16 mouse cellular contexts compared by ENCODE assay signal in the genomic region with DNA sequence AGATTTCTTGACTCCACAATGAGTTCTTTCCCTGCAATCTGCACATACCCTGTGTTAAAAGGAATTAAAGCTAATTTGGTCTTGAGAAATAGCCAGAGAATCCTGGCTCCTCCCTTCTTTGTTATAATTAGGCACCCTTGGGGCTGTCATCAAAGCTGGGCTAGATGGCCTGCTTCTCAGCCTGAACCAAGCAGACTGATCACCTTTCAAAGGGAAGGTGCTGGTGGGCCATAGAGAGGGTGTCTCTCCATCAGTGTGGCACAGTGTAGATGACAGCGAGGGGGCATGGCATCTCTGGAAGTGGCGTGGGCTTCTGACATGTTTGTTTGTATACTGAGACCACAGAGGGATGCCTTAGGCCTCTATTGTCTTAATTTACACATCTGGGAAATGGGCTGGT.
"Had no signal": no experiment of that assay in that cellular context is flagged by ENCODE, and none has a peak within 500 bp of the region (broad histone marks: within the 10 kb centered on the region; RNA-seq: fewer than 3 reads in every experiment).

No protein-coding gene starts in this region.

- H3K9me3 ChIP-seq: neural tube, embryonic 13.5 days; neural tube, embryonic 15.5 days; stomach, embryonic 15.5 days had no signal

- DNase-seq: retina, postnatal 1 day; right cerebral cortex, adult 18-20 months; right cerebral cortex, postnatal 14 days; right cerebral cortex, postnatal 25 days; right cerebral cortex, postnatal 4 days; spleen, adult 18-20 months; thymus, adult 18-20 months; thymus, adult 2 months; thymus, postnatal 14 days; thymus, postnatal 25 days; thymus, postnatal 36 days; thymus, postnatal 4 days had no signal

- H3K27ac ChIP-seq: neural tube, embryonic 13.5 days; neural tube, embryonic 15.5 days; stomach, embryonic 15.5 days; stomach, postnatal 0 days had no signal

- H3K4me2 ChIP-seq: neural tube, embryonic 13.5 days; neural tube, embryonic 15.5 days; stomach, embryonic 15.5 days had no signal

- H3K36me3 ChIP-seq: neural tube, embryonic 13.5 days; neural tube, embryonic 15.5 days; stomach, embryonic 15.5 days had no signal

- H3K27me3 ChIP-seq: neural tube, embryonic 13.5 days; neural tube, embryonic 15.5 days; stomach, embryonic 15.5 days had no signal

- H3K9ac ChIP-seq: neural tube, embryonic 13.5 days; neural tube, embryonic 15.5 days; stomach, embryonic 15.5 days had no signal

- H3K4me3 ChIP-seq: neural tube, embryonic 13.5 days; neural tube, embryonic 15.5 days; stomach, embryonic 15.5 days had no signal
